27 mouse cellular contexts compared by ENCODE assay signal in genomic region chr12:12601362-12601761, GRCm38 (mm10).
DNase-seq lines count a peak whose midpoint lies in the region; ATAC-seq lines count a peak whose summit lies in the region.
"Had no signal": no experiment of that assay in that cellular context is flagged by ENCODE, and none has a peak within 500 bp of the region (broad histone marks: within the 10 kb centered on the region; RNA-seq: fewer than 3 reads in every experiment).

No protein-coding gene starts in this region.

- H3K9me3 ChIP-seq in forebrain, embryonic 10.5 days = no peaks in the 10 kb centered on the region
- no peaks in the 10 kb centered on the region for H3K9me3 ChIP-seq in forebrain, embryonic 13.5 days (replicated peaks)
- no peaks in the 10 kb centered on the region for H3K9me3 ChIP-seq in kidney, embryonic 14.5 days (ENCODE audit: control insufficient read depth, low read length)
- no peaks in the 10 kb centered on the region for H3K9me3 ChIP-seq in midbrain, embryonic 14.5 days (ENCODE audit: control insufficient read depth, low read length)
- H3K9me3 ChIP-seq: embryonic facial prominence, embryonic 12.5 days; embryonic facial prominence, embryonic 15.5 days; forebrain, embryonic 12.5 days; heart, embryonic 12.5 days; heart, embryonic 15.5 days; hindbrain, embryonic 12.5 days; hindbrain, embryonic 15.5 days had no signal

- no peaks in the 10 kb centered on the region for H3K27me3 ChIP-seq in forebrain, embryonic 10.5 days (ENCODE audit: poor library complexity, severe bottlenecking)
- H3K27me3 ChIP-seq in forebrain, embryonic 13.5 days = no peaks in the 10 kb centered on the region
- H3K27me3 ChIP-seq in kidney, embryonic 14.5 days (ENCODE audit: control insufficient read depth, insufficient read depth, low read length) = no peaks in the 10 kb centered on the region
- no peaks in the 10 kb centered on the region for H3K27me3 ChIP-seq in midbrain, embryonic 14.5 days (ENCODE audit: control insufficient read depth, insufficient read depth, low read length)
- H3K27me3 ChIP-seq: embryonic facial prominence, embryonic 12.5 days; embryonic facial prominence, embryonic 15.5 days; forebrain, embryonic 12.5 days; heart, embryonic 12.5 days; heart, embryonic 15.5 days; hindbrain, embryonic 12.5 days; hindbrain, embryonic 15.5 days had no signal

- no peak for ATAC-seq in forebrain, embryonic 13.5 days
- peak; percentile 49; the same call in 1 of the 2 replicates for ATAC-seq in kidney, embryonic 14.5 days (ENCODE audit: low FRiP score, low TSS enrichment)
- peak; percentile 27; the same call in 1 of the 2 replicates for ATAC-seq in granulocyte monocyte progenitor cell, adult 5-6 weeks (replicated peaks; ENCODE audit: poor library complexity, severe bottlenecking)
- peak; percentile 68 for ATAC-seq in megakaryocyte progenitor cell, adult 5-6 weeks (replicated peaks; ENCODE audit: poor library complexity)
- ATAC-seq in midbrain, embryonic 14.5 days (ENCODE audit: low FRiP score, low TSS enrichment) = no peak
- ATAC-seq: activated CD4-positive, CD25-positive, alpha-beta regulatory T cell, adult 4 months; forebrain, embryonic 16.5 days had no signal

- H3K9ac ChIP-seq in forebrain, embryonic 13.5 days = no peak overlapping the region
- H3K9ac ChIP-seq in kidney, embryonic 14.5 days (ENCODE audit: low read depth, low read length) = no peak overlapping the region
- no peak overlapping the region for H3K9ac ChIP-seq in midbrain, embryonic 14.5 days (replicated peaks; ENCODE audit: low read length)
- H3K9ac ChIP-seq: embryonic facial prominence, embryonic 12.5 days; embryonic facial prominence, embryonic 15.5 days; forebrain, embryonic 12.5 days; heart, embryonic 12.5 days; heart, embryonic 15.5 days; hindbrain, embryonic 12.5 days; hindbrain, embryonic 15.5 days had no signal

- 0 out of 2 replicates have a peak, but pooled peaks cover 4% of the 10 kb centered on the region for H3K4me1 ChIP-seq in forebrain, embryonic 10.5 days
- H3K4me1 ChIP-seq in forebrain, embryonic 13.5 days = no peaks in the 10 kb centered on the region
- H3K4me1 ChIP-seq in kidney, embryonic 14.5 days (ENCODE audit: control insufficient read depth, insufficient read depth, low read length) = no peaks in the 10 kb centered on the region
- H3K4me1 ChIP-seq in midbrain, embryonic 14.5 days (ENCODE audit: control insufficient read depth, insufficient read depth, low read length) = no peaks in the 10 kb centered on the region
- H3K4me1 ChIP-seq: embryonic facial prominence, embryonic 12.5 days; embryonic facial prominence, embryonic 15.5 days; forebrain, embryonic 12.5 days; heart, embryonic 12.5 days; heart, embryonic 15.5 days; hindbrain, embryonic 12.5 days; hindbrain, embryonic 15.5 days had no signal

- peak overlapping the region; percentile 40; the same call in 1 of the 2 replicates for H3K27ac ChIP-seq in forebrain, embryonic 10.5 days
- no peak overlapping the region for H3K27ac ChIP-seq in forebrain, embryonic 13.5 days
- H3K27ac ChIP-seq in kidney, embryonic 14.5 days (ENCODE audit: low read depth, low read length) = no peak overlapping the region
- H3K27ac ChIP-seq in midbrain, embryonic 14.5 days (replicated peaks; ENCODE audit: low read depth, low read length) = no peak overlapping the region
- H3K27ac ChIP-seq: embryonic facial prominence, embryonic 12.5 days; embryonic facial prominence, embryonic 15.5 days; forebrain, embryonic 12.5 days; heart, adult 2 months; heart, embryonic 15.5 days; hindbrain, embryonic 12.5 days; hindbrain, embryonic 15.5 days had no signal

- 60% methylated on average over 2 of the region's 2 CpGs for WGBS in forebrain, embryonic 10.5 days
- 59% methylated on average over 2 of the region's 2 CpGs for whole genome bisulfite sequencing in forebrain, embryonic 13.5 days
- 22% methylated on average over 2 of the region's 2 CpGs for WGBS in kidney, embryonic 14.5 days
- 52% methylated on average over 2 of the region's 2 CpGs for WGBS in midbrain, embryonic 14.5 days

- intact Hi-C loops in left cerebral cortex, postnatal 4 days (cut with DNase I) = no loop called here

- no peak overlapping the region for H3K4me2 ChIP-seq in forebrain, embryonic 13.5 days
- no peak overlapping the region for H3K4me2 ChIP-seq in kidney, embryonic 14.5 days (replicated peaks; ENCODE audit: low read depth, low read length)
- no peak overlapping the region for H3K4me2 ChIP-seq in midbrain, embryonic 14.5 days (ENCODE audit: low read length)
- H3K4me2 ChIP-seq: embryonic facial prominence, embryonic 12.5 days; embryonic facial prominence, embryonic 15.5 days; forebrain, embryonic 12.5 days; heart, embryonic 12.5 days; heart, embryonic 15.5 days; hindbrain, embryonic 12.5 days; hindbrain, embryonic 15.5 days had no signal

- no peak overlapping the region for H3K4me3 ChIP-seq in forebrain, embryonic 10.5 days
- H3K4me3 ChIP-seq in forebrain, embryonic 13.5 days = no peak overlapping the region
- H3K4me3 ChIP-seq in kidney, embryonic 14.5 days (ENCODE audit: low read length) = no peak overlapping the region
- no peak overlapping the region for H3K4me3 ChIP-seq in midbrain, embryonic 14.5 days (replicated peaks; ENCODE audit: low read depth, low read length)
- H3K4me3 ChIP-seq: embryonic facial prominence, embryonic 12.5 days; embryonic facial prominence, embryonic 15.5 days; forebrain, embryonic 12.5 days; heart, adult 2 months; heart, embryonic 12.5 days; heart, embryonic 15.5 days; hindbrain, embryonic 12.5 days; hindbrain, embryonic 15.5 days had no signal

- no peaks in the 10 kb centered on the region for H3K36me3 ChIP-seq in forebrain, embryonic 10.5 days (replicated peaks)
- no peaks in the 10 kb centered on the region for H3K36me3 ChIP-seq in forebrain, embryonic 13.5 days (ENCODE audit: poor library complexity, severe bottlenecking)
- H3K36me3 ChIP-seq in kidney, embryonic 14.5 days (ENCODE audit: control insufficient read depth, insufficient read depth, low read length) = no peaks in the 10 kb centered on the region
- no peaks in the 10 kb centered on the region for H3K36me3 ChIP-seq in midbrain, embryonic 14.5 days (ENCODE audit: control insufficient read depth, insufficient read depth, low read length)
- H3K36me3 ChIP-seq: embryonic facial prominence, embryonic 12.5 days; embryonic facial prominence, embryonic 15.5 days; forebrain, embryonic 12.5 days; heart, embryonic 12.5 days; heart, embryonic 15.5 days; hindbrain, embryonic 12.5 days; hindbrain, embryonic 15.5 days had no signal

- no peak for DNase-seq in forebrain, embryonic 10.5 days (ENCODE audit: extremely low spot score, low spot score)
- DNase-seq in kidney, postnatal 25 days = no peak
- no peak for DNase-seq in left cerebral cortex, postnatal 4 days
- DNase-seq in midbrain, embryonic 14.5 days = no peak
- DNase-seq: adrenal gland, adult 8-10 months; adrenal gland, postnatal 25 days; cerebellum, adult 11-12 months; cerebellum, adult 8-10 months; cerebellum, postnatal 10 days; cerebellum, postnatal 36 days; gastrocnemius, postnatal 14 days; heart, adult 2 months; heart, postnatal 10 days; heart, postnatal 36 days had no signal

Comparison
In these comparisons a context has a peak if more than half of its experiments do, and no peak if none do; other contexts are left out.
1. ATAC-seq: peak in kidney, embryonic 14.5 days (single experiment), granulocyte monocyte progenitor cell, adult 5-6 weeks (single experiment) and megakaryocyte progenitor cell, adult 5-6 weeks (single experiment); none in forebrain, embryonic 13.5 days (single experiment) and midbrain, embryonic 14.5 days (single experiment).